Mouse (Mus musculus): ENCODE data around the gene Nphs1. TPM values are rescaled to one million over a fixed set of nuclear protein-coding genes. Genes with fewer than 3 reads are reported as not detected.

Nphs1 gene
- total and polyA plus RNA-seq, 3 experiments: 1.0 to 2.4 TPM; not detected in 1

- H3K79me2 ChIP-seq (replicated peaks; ENCODE audit: control insufficient read depth, extremely low read depth, insufficient read depth, poor library complexity, severe bottlenecking): no peaks in the 10 kb centered on the region
- no peak for TF ChIP-seq UBTF (IDR thresholded peaks at IDR 0.05; ENCODE audit: low read depth, low read length)
- TF ChIP-seq GABPA (IDR thresholded peaks at IDR 0.05; ENCODE audit: insufficient replicate concordance, low read depth, low read length): no peak
- no peak for TF ChIP-seq SIN3A (IDR thresholded peaks at IDR 0.05; ENCODE audit: low read length)
- no peak for TF ChIP-seq MYC (IDR thresholded peaks at IDR 0.05; ENCODE audit: low read depth, low read length)
- no peak for TF ChIP-seq ETS1 (conservative IDR thresholded peaks at IDR 0.05; ENCODE audit: low read depth, low read length)
- TF ChIP-seq CTCF (conservative IDR thresholded peaks at IDR 0.05 in 1 of 2, IDR thresholded peaks at IDR 0.05 in 1 of 2; ENCODE audit: low read depth in 2 of 2, low read length in 2 of 2): no peak
- TF ChIP-seq MEF2A (IDR thresholded peaks at IDR 0.05; ENCODE audit: borderline replicate concordance, low read depth, low read length): no peak
- TF ChIP-seq USF2 (conservative IDR thresholded peaks at IDR 0.05; ENCODE audit: low read depth, low read length): no peak
- TF ChIP-seq EP300 (IDR thresholded peaks at IDR 0.05; ENCODE audit: low read length): no peak
- no peak for TF ChIP-seq NRF1 (IDR thresholded peaks at IDR 0.05; ENCODE audit: low read depth, low read length)
- no peak for TF ChIP-seq ELF1 (IDR thresholded peaks at IDR 0.05; ENCODE audit: low read depth, low read length)
- no peak for TF ChIP-seq E2F4 (IDR thresholded peaks at IDR 0.05; ENCODE audit: insufficient replicate concordance, low read depth, low read length)
- dilution Hi-C loops (cut with MboI; ENCODE audit: extremely low pct_ligation_motif_present, extremely low pct_unique_long_range_greater_than_20kb, low sequenced_read_pairs): no loop called here
- DNase-seq (ENCODE audit: extremely low read depth): no peak
- no peaks in the 10 kb centered on the region for H3K36me3 ChIP-seq (replicated peaks in 1 of 2; ENCODE audit: control insufficient read depth in 1 of 2, insufficient read depth in 1 of 2, low read length in 1 of 2)
- H3K4me1 ChIP-seq (ENCODE audit: control insufficient read depth in 1 of 2, insufficient read depth in 2 of 2): peaks cover 3 to 17% of the 10 kb centered on the region in 2 experiments; a peak in 2 of 4 replicates
- H3K27me3 ChIP-seq (replicated peaks): peaks cover 96% of the 10 kb centered on the region
- H3K27ac ChIP-seq (ENCODE audit: insufficient read depth, low read depth): no peak overlapping the region
- H3K9me3 ChIP-seq (replicated peaks; ENCODE audit: low read length): no peaks in the 10 kb centered on the region
- no peak overlapping the region for H3K4me3 ChIP-seq (replicated peaks in 1 of 3; ENCODE audit: low read depth in 2 of 3, low read length in 2 of 3, poor library complexity in 1 of 3)
- in situ Hi-C loops (cut with MboI; ENCODE audit: low pct_ligation_motif_present, low pct_unique_long_range_greater_than_20kb, low sequenced_read_pairs): no loop called here
- H3K4me2 ChIP-seq (ENCODE audit: insufficient read depth, low read depth, poor library complexity, severe bottlenecking): no peak overlapping the region
- no peak overlapping the region for H3K9ac ChIP-seq (ENCODE audit: insufficient read depth, low read depth)
Observed at GRCm38 (mm10) chr7:30459484-30459883, 1.4 kb downstream of the Nphs1 start.

DNA sequence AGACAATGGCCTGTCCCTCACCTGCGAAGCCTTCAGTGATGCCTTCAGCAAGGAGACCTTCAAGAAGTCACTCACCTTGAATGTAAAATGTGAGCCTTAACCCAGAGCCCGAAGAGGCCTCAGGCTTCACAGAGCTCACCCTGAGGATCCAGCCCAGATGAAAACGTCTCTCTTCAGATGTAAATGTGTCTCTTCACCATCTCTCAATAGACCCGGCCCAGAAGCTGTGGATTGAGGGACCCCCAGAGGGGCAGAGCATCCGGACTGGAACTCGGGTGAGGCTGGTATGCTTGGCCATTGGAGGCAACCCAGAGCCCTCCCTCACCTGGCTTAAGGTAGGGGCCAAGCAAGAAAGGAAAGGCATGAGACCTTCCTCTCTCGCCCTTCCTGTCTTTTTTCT, 5.5 kb downstream of the Nphs1 start:
- TF ChIP-seq ZMIZ1 (IDR thresholded peaks at IDR 0.05; ENCODE audit: low read depth, low read length) (no peak), ZNF384 (IDR thresholded peaks at IDR 0.05; ENCODE audit: low read depth, low read length) (no peak), NELFE (IDR thresholded peaks at IDR 0.05; ENCODE audit: low read depth, low read length) (no peak), POLR2AphosphoS2 (IDR thresholded peaks at IDR 0.05; ENCODE audit: low read depth, low read length) (no peak), MEF2A (IDR thresholded peaks at IDR 0.05; ENCODE audit: borderline replicate concordance, low read depth, low read length) (no peak), HCFC1 (IDR thresholded peaks at IDR 0.05; ENCODE audit: low read depth, low read length) (no peak), ZKSCAN1 (IDR thresholded peaks at IDR 0.05; ENCODE audit: borderline replicate concordance, low read depth, low read length) (no peak), GABPA (IDR thresholded peaks at IDR 0.05; ENCODE audit: insufficient replicate concordance, low read depth, low read length) (no peak), NRF1 (IDR thresholded peaks at IDR 0.05; ENCODE audit: low read depth, low read length) (no peak), TCF12 (IDR thresholded peaks at IDR 0.05; ENCODE audit: low read depth, low read length) (no peak), USF1 (IDR thresholded peaks at IDR 0.05; ENCODE audit: low read depth, low read length) (no peak), PAX5 (IDR thresholded peaks at IDR 0.05; ENCODE audit: low read length) (no peak), SIN3A (IDR thresholded peaks at IDR 0.05; ENCODE audit: low read length) (no peak), E2F4 (IDR thresholded peaks at IDR 0.05; ENCODE audit: insufficient replicate concordance, low read depth, low read length) (no peak)
- dilution Hi-C loops (cut with MboI; ENCODE audit: extremely low pct_ligation_motif_present, extremely low pct_unique_long_range_greater_than_20kb, low sequenced_read_pairs): no loop called here
- in situ Hi-C loops (cut with MboI; ENCODE audit: low pct_ligation_motif_present, low pct_unique_long_range_greater_than_20kb, low sequenced_read_pairs): no loop called here

More for the DNA sequence above, 5.5 kb downstream of the Nphs1 start:
- H3K79me2 ChIP-seq (replicated peaks; ENCODE audit: control insufficient read depth, extremely low read depth, insufficient read depth, poor library complexity, severe bottlenecking): no peaks in the 10 kb centered on the region
- H3K36me3 ChIP-seq (replicated peaks in 1 of 2; ENCODE audit: control insufficient read depth in 1 of 2, insufficient read depth in 1 of 2, low read length in 1 of 2): no peaks in the 10 kb centered on the region
- no peaks in the 10 kb centered on the region for H3K4me1 ChIP-seq (ENCODE audit: control insufficient read depth in 1 of 2, insufficient read depth in 2 of 2)
- no peak overlapping the region for H3K4me3 ChIP-seq (replicated peaks in 1 of 3; ENCODE audit: low read depth in 2 of 3, low read length in 2 of 3, poor library complexity in 1 of 3)
- peaks cover 94% of the 10 kb centered on the region for H3K27me3 ChIP-seq (replicated peaks)
- H3K4me2 ChIP-seq (ENCODE audit: insufficient read depth, low read depth, poor library complexity, severe bottlenecking): no peak overlapping the region
- H3K9ac ChIP-seq (ENCODE audit: insufficient read depth, low read depth): no peak overlapping the region
- no peak overlapping the region for H3K27ac ChIP-seq (ENCODE audit: insufficient read depth, low read depth)
- DNase-seq (ENCODE audit: extremely low read depth): no peak
- H3K9me3 ChIP-seq (replicated peaks; ENCODE audit: low read length): no peaks in the 10 kb centered on the region

All from CH12.LX (cell line).